Mouse (Mus musculus) brown adipose tissue, adult 24 weeks (tissue): ENCODE measurements around the gene Gm42688. TPM values are rescaled to one million over a fixed set of nuclear protein-coding genes. Genes with fewer than 3 reads are reported as not detected.

Experiments used
- H3K27ac ChIP-seq: fragments of 200-500 bp; replicated peaks from 2 replicates; pipeline ENCODE4 v1.5.1; 2012; ENCODE audit warnings: low read depth, mild to moderate bottlenecking, low read length
- H3K4me1 ChIP-seq: fragments of 200-500 bp; 2 replicates; pipeline ENCODE4 v1.6.1; 2012; ENCODE audit warnings: low read length, mixed read lengths; ENCODE audit not compliant: control insufficient read depth, insufficient read depth, insufficient read length
- H3K4me3 ChIP-seq: fragments of 200-500 bp; 2 replicates; pipeline ENCODE4 v1.5.1; 2012; ENCODE audit warnings: low read depth, mild to moderate bottlenecking, low read length, moderate library complexity; ENCODE audit not compliant: insufficient read depth
- polyA plus RNA-seq: library from polyadenylated mRNA; stranded (reverse); fragments of >200 nt; gene quantifications from 2 replicates; pipeline ENCODE4 v1.2.4, GENCODE M21; 2012; ENCODE audit not compliant: missing spikeins, insufficient read depth, insufficient read length

Gm42688 gene
- polyA plus RNA-seq, 1 experiment: not detected

DNA sequence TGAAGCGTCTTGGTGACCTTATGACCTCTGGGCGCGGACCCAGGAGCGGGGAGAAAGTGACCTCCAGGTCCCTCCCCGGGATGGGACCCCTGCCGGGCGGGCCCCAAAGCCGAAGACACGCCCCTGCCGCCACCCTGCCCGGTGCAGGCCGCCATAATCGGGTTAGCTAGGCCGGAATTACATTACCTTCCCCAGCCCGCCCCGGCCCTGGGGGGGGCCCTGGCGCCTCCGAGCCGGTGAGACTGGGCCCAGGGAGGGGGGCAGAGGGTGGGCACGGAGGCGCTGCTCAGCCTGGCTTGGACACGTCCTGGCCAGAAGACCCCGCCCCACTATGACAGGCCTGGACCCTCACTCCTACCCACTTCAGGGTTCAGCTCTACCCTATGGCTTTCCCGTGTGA is 30.2 kb upstream of the Gm42688 start:
- no peak overlapping the region for H3K4me3 ChIP-seq
- H3K4me1 ChIP-seq: no peaks in the 10 kb centered on the region; the same call in 1 of the 2 replicates
- no peak overlapping the region for H3K27ac ChIP-seq

DNA sequence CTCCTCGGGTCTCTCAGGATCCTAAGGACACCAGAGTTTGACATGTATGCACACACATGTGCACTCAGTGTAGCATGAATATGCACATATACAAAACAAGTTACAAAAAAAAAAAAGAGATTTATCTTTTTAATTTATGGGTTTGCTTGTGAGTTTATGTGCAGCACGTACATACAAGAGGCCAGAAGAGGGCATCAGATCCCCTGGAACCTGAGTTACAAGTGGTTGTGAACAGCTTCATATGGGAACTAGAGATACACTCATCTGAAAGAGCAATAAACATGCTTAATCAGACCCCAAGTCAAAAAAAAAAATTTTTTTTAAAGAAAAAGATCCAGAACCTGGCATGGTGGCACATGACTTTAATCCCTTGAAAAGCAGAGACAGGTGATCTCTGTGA is 26.4 kb upstream of the Gm42688 start:
- Histone ChIP-seq H3K4me1 (peaks cover 3% of the 10 kb centered on the region; the same call in 1 of the 2 replicates), H3K4me3 (no peak overlapping the region), H3K27ac (no peak overlapping the region)

DNA sequence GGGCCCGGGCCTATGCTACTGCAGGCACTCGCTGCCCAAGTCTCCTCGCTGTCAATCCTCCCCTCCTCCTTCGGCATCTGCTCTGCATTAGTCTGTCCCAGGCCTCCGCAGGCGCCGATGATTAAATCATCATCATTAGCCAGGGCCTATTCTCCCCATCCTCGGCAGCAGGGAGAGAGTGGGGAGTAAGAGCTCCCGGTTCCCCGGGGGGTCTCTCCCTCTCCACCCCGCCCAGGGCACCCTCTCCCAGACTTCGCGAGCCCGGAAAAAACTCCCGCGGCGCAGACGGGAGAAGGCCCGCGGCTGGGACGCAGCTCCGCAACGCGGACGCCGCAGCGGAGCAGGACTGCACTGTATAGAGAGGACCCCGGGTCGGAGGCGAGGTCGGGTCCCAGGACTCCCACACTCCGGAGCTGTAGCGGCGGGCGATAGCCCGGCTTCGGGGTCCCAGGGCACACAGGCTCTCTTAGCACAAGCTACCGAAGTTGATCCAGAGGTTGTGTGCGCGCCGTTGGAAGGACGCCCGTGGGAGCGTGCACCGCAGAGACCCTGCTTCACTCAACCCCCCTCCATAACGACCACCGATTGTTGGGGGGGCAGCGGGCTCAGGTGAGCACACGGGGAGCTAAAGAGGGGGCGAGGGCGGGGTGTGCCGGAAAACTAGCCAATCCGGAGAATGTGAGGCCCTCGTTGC is 23.6 kb upstream of the Gm42688 start, which contains the start of gene Pcgf1:
Gene Pcgf1 (plus strand): TSS at position 240 of the 694 bp plus-strand sequence.
- Histone ChIP-seq H3K27ac (peak within 1 kb of the TSS; percentile 98), H3K4me1 (peaks cover 3% of the 10 kb centered on the region; the same call in 1 of the 2 replicates), H3K4me3 (peak within 1 kb of the TSS; percentile 90)

DNA sequence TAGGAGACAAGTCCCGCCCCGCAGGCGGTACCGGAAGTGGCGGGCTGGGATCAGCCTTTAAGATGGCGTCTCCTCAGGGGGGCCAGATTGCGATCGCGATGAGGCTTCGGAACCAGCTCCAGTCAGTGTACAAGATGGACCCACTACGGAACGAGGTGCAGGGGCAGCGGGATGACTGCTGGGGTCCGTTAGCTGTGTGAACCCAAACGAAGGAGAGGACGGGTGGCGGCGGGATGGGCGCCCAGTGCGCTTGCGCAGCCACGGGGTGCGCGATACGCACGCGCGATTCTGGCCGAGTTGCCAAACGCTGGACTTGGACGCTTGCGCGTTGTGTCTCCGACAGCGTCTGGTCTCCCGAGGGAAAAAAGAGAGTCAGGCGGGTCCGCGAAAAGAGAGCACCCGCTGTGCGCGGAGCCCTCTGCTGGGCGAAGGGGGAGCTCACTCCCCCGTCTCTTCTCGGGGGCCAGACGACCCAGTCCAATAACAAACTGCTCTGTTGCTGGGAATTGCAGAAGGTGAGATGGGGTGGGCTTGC is 23.0 kb upstream of the Gm42688 start:
- H3K27ac ChIP-seq: peak overlapping the region; percentile 98
- H3K4me1 ChIP-seq: peaks cover 3% of the 10 kb centered on the region; the same call in 1 of the 2 replicates
- peak overlapping the region; percentile 90 for H3K4me3 ChIP-seq

DNA sequence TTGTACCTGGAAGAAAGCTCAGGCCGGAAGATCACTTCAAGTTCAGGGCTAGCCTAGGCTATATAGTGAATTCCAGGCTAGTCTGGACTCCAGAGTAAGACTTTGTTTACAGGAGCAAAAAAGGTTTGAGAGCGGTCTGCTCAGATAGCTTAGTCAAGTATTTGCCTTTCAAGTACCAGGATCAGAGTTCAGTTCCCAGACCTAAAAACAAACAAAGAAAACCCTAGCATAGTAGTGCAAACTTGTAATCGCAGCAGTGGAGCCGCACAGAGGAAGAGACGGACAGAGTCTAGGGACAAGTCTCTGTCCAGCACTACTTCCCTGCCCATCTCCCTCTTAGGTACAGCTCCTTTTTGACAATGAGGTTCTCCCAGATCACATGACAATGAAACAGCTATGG is 21.2 kb upstream of the Gm42688 start:
- Histone ChIP-seq H3K4me1 (peaks cover 3% of the 10 kb centered on the region; the same call in 1 of the 2 replicates), H3K4me3 (no peak overlapping the region), H3K27ac (no peak overlapping the region)

DNA sequence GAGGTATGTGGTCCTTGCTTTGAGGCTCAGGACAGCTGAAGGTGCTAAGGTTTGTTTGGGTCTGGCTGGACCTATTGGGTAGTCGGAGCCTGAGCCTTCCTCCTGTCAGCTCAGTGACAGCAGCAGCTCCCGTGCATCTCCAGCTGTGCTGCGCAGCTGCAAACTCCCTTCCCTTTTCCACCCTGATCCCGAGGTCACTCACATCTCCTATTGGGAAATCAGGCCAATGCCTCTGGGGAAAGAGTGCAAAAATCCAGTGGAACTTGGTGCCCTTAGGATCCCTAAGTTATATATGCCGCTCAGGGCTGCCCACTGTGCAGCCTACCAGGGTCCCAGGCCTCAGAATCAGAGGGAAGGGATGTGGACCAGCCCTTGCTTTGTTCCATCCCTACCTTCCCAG is 17.9 kb upstream of the Gm42688 start:
- Histone ChIP-seq H3K4me1 (no peaks in the 10 kb centered on the region), H3K4me3 (no peak overlapping the region), H3K27ac (no peak overlapping the region)

DNA sequence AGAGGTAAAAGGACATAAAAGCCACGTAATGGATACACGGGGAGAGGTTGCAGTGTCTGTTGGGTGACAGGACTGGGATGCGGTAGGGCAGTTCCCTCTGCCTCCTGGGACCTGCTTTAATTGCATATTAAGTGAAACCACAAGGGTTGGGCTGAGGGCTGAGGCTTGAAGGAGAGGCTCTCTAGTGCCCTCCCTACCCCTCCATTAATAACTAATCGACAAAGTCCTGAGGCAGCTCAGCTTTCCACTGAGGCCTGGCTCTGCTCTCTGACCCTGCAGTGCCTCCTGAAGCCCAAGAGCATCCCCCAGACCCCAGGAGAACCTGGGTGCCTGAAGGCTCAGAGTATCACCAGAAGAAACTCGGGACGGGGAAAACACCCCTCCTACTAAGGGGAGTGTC is 16.9 kb upstream of the Gm42688 start:
- Histone ChIP-seq H3K27ac (no peak overlapping the region), H3K4me3 (no peak overlapping the region), H3K4me1 (no peaks in the 10 kb centered on the region)

DNA sequence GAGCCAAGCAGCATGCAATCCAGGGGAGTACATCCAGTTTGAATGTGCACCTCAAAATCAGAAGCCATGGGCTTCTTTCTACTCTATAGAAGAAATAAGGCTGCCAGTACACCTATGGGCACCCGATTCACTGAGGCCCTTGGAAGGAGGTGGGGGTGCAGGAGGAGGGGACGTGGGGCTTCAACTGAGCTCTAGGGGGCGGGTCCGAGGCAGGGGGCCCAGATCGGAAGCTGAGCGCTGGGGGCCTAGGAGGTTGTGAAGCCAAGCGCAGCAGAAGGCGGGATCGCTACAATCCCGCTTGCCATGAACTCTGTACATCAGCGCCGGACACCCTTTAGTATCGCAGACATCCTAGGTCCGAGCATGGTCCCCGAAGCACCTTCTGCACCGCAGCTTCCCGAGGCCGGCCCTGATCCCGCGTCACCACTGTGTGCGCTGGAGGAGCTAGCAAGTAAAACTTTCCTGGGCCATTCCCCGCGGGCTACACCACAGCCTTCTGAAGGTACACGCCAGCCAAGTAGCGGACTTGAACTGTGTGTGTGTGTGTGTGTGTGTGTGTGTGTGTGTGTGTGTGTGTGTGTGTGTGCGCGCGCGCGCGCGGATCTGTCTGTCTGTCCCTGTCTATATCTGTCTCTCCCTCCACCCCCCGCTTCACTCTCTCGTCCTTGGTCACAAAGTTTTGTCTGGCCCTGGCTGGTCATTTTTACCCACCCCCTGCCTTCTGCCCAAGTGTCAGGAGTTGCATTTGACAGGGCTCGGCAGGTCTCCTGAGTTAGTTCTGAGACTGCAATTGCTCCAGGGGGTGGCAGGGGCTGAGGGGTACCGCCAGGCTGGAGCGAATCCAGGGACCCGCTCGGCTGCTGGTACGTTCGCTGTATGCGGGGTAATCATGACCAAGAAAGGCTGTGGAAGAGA is 15.0 kb upstream of the Gm42688 start, which contains the start of gene Lbx2:
Gene Lbx2 (plus strand): TSS at position 247 of the 915 bp plus-strand sequence.
- H3K27ac ChIP-seq: peak within 1 kb of the TSS; percentile 81
- no peaks in the 10 kb centered on the region for H3K4me1 ChIP-seq
- peak within 1 kb of the TSS; percentile 60 for H3K4me3 ChIP-seq

DNA sequence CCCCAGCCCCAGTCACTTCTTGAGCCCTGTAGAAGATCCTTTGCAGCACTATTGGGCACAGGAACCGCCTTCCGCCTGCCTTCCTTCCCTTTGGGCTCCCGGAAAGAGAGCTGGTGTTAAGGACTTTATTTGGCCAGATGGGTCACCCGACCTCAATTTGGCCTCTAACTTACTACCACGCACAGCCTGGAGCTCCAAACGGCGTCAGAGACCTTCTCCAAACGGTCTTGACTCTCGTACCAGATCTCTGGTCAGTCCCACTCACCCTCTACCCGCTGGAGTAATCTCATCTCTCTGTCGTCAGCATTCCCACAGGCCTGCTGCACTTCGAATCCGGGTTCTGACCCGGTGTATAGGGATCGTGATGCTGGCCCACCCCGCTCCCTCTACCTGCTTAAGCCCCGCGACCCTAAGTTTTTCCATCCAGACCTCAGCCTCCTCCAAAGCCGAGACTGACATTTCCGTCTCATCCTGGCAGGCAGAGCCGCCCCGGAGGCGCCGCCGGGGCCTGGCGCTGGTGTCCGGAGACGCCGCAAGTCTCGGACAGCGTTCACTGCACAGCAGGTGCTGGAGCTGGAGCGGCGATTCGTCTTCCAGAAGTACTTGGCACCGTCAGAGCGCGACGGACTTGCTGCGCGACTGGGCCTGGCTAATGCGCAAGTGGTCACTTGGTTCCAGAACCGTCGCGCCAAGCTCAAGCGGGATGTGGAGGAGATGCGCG is 14.1 kb upstream of the Gm42688 start:
- H3K4me3 ChIP-seq: peak overlapping the region; percentile 60
- H3K4me1 ChIP-seq: no peaks in the 10 kb centered on the region
- peak overlapping the region; percentile 81 for H3K27ac ChIP-seq

DNA sequence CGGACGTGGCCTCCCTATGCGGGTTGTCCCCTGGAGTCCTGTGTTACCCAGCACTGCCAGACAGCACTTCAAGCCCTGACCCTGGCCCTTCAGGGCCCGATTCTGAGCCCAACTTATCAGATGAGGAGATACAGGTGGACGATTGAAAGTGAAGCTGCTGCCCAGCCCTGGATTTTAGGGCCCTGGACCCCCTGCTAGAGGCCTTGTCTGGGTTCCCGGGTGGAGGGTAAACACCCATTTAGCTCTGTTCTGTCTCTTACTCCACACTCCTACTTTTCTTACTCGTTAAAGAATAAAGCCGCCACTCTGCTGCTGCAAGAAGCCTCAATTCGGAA is 13.5 kb upstream of the Gm42688 start:
- H3K4me1 ChIP-seq: peaks cover 2% of the 10 kb centered on the region; the same call in 1 of the 2 replicates
- no peak overlapping the region for H3K27ac ChIP-seq
- peak overlapping the region; percentile 60 for H3K4me3 ChIP-seq

DNA sequence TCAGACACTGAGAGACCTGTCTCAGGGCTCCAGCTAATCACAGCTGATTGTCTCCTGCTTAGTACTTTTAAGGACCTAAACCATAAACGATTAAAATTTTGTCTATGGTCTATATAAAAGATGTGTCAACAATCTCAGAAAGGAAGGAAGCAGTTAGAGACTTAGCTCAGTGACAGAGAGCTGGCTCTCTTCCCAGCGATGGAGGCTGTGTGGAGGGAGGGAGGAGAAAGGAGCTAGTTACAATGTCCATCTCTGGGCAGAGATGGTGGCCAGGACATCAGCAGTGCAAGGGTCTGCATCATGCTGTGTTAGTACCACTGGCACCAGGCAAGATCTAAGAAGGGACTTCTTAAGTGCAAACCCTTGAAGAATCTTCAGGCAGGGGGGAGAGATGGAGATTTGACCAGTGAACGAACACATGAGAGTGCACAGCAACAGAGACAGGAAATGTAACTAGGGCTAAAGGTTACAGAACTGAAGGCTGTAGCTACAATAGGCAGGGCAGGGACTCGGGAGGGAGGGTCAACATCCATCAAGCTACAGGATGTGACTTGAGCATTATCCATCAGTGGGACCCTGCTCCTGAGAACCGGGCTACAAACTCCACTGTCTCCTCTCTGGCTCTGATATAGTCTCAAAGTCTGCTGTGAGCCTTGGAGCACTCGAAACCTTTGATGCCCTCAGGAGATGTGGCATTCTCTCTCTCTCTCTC is 8.8 kb upstream of the Gm42688 start:
- no peak overlapping the region for H3K4me3 ChIP-seq
- peaks cover 2% of the 10 kb centered on the region; the same call in 1 of the 2 replicates for H3K4me1 ChIP-seq
- peak overlapping the region; percentile 30; the same call in 1 of the 2 replicates for H3K27ac ChIP-seq

DNA sequence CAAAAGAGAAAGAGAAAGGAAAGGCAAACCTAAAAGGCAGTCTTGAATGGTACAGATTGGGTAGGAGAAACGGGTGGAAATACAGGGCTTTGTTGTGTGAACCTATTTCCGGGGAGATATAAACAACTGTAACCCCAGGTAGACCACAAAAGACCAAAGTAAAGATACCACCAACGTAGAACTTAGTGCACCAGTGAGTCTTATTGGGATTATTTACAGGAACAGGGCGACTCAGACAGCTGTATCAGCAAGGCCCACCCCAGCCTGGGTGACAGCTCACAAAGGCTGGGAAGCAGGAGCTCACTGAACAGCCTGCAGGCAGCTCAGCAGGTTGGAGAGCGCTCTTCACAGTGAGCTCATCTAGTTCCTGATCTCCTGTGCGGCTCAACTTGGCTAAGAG is 5.4 kb upstream of the Gm42688 start:
- Histone ChIP-seq H3K4me1 (peaks cover 2% of the 10 kb centered on the region; the same call in 1 of the 2 replicates), H3K4me3 (no peak overlapping the region), H3K27ac (no peak overlapping the region)

DNA sequence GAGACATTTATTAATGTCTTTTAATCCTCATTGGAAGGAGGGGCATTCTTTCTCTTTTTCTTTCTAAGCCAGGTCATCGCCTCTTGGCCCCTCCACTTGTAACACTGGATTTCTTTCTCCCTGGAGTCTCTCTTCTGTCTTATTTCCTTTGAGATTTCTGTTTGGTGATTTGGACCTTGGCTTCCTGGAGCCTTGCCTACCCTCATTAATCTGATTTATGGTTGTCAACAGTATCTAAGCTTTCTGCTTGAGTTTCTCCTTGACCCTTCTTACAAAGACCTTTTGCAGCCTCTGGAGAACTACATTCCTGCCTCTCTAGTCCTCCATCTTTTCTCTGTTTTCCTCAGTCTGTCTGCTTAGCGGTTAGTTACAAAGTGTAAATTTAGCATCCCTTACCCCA is 3.0 kb upstream of the Gm42688 start:
- Histone ChIP-seq H3K4me1 (peaks cover 6% of the 10 kb centered on the region), H3K4me3 (no peak overlapping the region), H3K27ac (no peak overlapping the region)
